Mouse (Mus musculus): ENCODE data around the gene Phf21a. TPM values are rescaled to one million over a fixed set of nuclear protein-coding genes. Genes with fewer than 3 reads are reported as not detected.

Phf21a gene
- polyA plus RNA-seq, 1 experiment from 2014 or later = 40.4 TPM

GRCm38 (mm10) chr2:92386821-92387570 lies 294.1 kb downstream of the Phf21a start:
- Histone ChIP-seq H3K4me1 (peaks cover 42% of the 10 kb centered on the region), H3K4me2 (replicated peaks) (peak overlapping the region; percentile 92), H3K27me3 (no peaks in the 10 kb centered on the region), H3K27ac (no peak overlapping the region), H3K9me3 (replicated peaks) (no peaks in the 10 kb centered on the region), H3K36me3 (peaks cover 57% of the 10 kb centered on the region), H3K9ac (no peak overlapping the region), H3K4me3 (peak overlapping the region; percentile 77; the same call in 1 of the 2 replicates)
- 91% methylated on average over 30 of the region's 30 CpGs for WGBS
- no peak for ATAC-seq (ENCODE audit: low FRiP score)

- Histone ChIP-seq H3K4me3 (peak overlapping the region; percentile 77), H3K4me2 (replicated peaks) (peak overlapping the region; percentile 92), H3K27ac (no peak overlapping the region), H3K9ac (peak overlapping the region; percentile 85), H3K9me3 (replicated peaks) (no peaks in the 10 kb centered on the region), H3K36me3 (peaks cover 51% of the 10 kb centered on the region), H3K4me1 (peaks cover 48% of the 10 kb centered on the region), H3K27me3 (no peaks in the 10 kb centered on the region)
- 71% methylated on average over 4 of the region's 4 CpGs for WGBS
- no peak for ATAC-seq (ENCODE audit: low FRiP score)
These were observed 294.7 kb downstream of the Phf21a start for GRCm38 (mm10) chr2:92387646-92388045.

GRCm38 (mm10) chr2:92388081-92388517 lies 295.2 kb downstream of the Phf21a start:
- Histone ChIP-seq H3K9me3 (replicated peaks) (no peaks in the 10 kb centered on the region), H3K4me3 (peak overlapping the region; percentile 77), H3K4me2 (replicated peaks) (peak overlapping the region; percentile 92), H3K9ac (peak overlapping the region; percentile 85), H3K36me3 (peaks cover 46% of the 10 kb centered on the region), H3K4me1 (peaks cover 53% of the 10 kb centered on the region), H3K27me3 (no peaks in the 10 kb centered on the region), H3K27ac (peak overlapping the region; percentile 86)
- WGBS = 42% methylated on average over 3 of the region's 3 CpGs
- ATAC-seq (ENCODE audit: low FRiP score) = no peak

- peak overlapping the region; percentile 92 for H3K4me2 ChIP-seq (replicated peaks)
- peaks cover 37% of the 10 kb centered on the region for H3K36me3 ChIP-seq
- peaks cover 59% of the 10 kb centered on the region for H3K4me1 ChIP-seq
- peak overlapping the region; percentile 77 for H3K4me3 ChIP-seq
- peak overlapping the region; percentile 85 for H3K9ac ChIP-seq
- H3K27ac ChIP-seq = peak overlapping the region; percentile 86
- H3K27me3 ChIP-seq = no peaks in the 10 kb centered on the region
- ATAC-seq (ENCODE audit: low FRiP score) = peak; percentile 94
- under 1% methylated on average over 53 of the region's 62 CpGs for WGBS
- H3K9me3 ChIP-seq (replicated peaks) = no peaks in the 10 kb centered on the region
These were observed 296.1 kb downstream of the Phf21a start for GRCm38 (mm10) chr2:92388891-92389641.

GRCm38 (mm10) chr2:92389645-92390044 lies 296.7 kb downstream of the Phf21a start:
- Histone ChIP-seq H3K4me2 (replicated peaks) (peak overlapping the region; percentile 92), H3K9me3 (replicated peaks) (no peaks in the 10 kb centered on the region), H3K4me1 (peaks cover 59% of the 10 kb centered on the region), H3K36me3 (peaks cover 31% of the 10 kb centered on the region), H3K9ac (no peak overlapping the region), H3K4me3 (peak overlapping the region; percentile 77), H3K27me3 (no peaks in the 10 kb centered on the region), H3K27ac (peak overlapping the region; percentile 86)
- ATAC-seq (ENCODE audit: low FRiP score) = no peak; the same call in 1 of the 2 replicates
- 2% methylated on average over 10 of the region's 10 CpGs for WGBS

- H3K9me3 ChIP-seq (replicated peaks) = no peaks in the 10 kb centered on the region
- no peaks in the 10 kb centered on the region for H3K27me3 ChIP-seq
- no peak for ATAC-seq (ENCODE audit: low FRiP score)
- peaks cover 59% of the 10 kb centered on the region for H3K4me1 ChIP-seq
- no peak overlapping the region for H3K4me3 ChIP-seq
- H3K27ac ChIP-seq = peak overlapping the region; percentile 86
- 81% methylated on average over 6 of the region's 6 CpGs for WGBS
- peaks cover 24% of the 10 kb centered on the region for H3K36me3 ChIP-seq
- H3K9ac ChIP-seq = peak overlapping the region; percentile 43; the same call in 1 of the 2 replicates
- peak overlapping the region; percentile 92 for H3K4me2 ChIP-seq (replicated peaks)
These were observed 297.5 kb downstream of the Phf21a start for GRCm38 (mm10) chr2:92390206-92390930.

- peak overlapping the region; percentile 94; the same call in 1 of the 2 replicates for H3K27ac ChIP-seq
- H3K9ac ChIP-seq = peak overlapping the region; percentile 71
- H3K36me3 ChIP-seq = peaks cover 16% of the 10 kb centered on the region
- H3K4me1 ChIP-seq = peaks cover 59% of the 10 kb centered on the region
- no peaks in the 10 kb centered on the region for H3K27me3 ChIP-seq
- H3K4me3 ChIP-seq = 0 out of 2 replicates have a peak overlapping the region, but pooled peaks have one; percentile 35
- H3K4me2 ChIP-seq (replicated peaks) = peak overlapping the region; percentile 67
- WGBS = 88% methylated on average over 8 of the region's 8 CpGs
- no peak for ATAC-seq (ENCODE audit: low FRiP score)
- H3K9me3 ChIP-seq (replicated peaks) = no peaks in the 10 kb centered on the region
These were observed 298.2 kb downstream of the Phf21a start for GRCm38 (mm10) chr2:92391116-92391515.

GRCm38 (mm10) chr2:92391703-92392317 lies 298.9 kb downstream of the Phf21a start:
- peak; percentile 0; the same call in 1 of the 2 replicates for ATAC-seq (ENCODE audit: low FRiP score)
- peaks cover 59% of the 10 kb centered on the region for H3K4me1 ChIP-seq
- WGBS = 19% methylated on average over 11 of the region's 11 CpGs

GRCm38 (mm10) chr2:92392318-92393264 lies 299.7 kb downstream of the Phf21a start:
- H3K4me2 ChIP-seq (replicated peaks) = peak overlapping the region; percentile 67
- H3K4me1 ChIP-seq = peaks cover 62% of the 10 kb centered on the region
- H3K36me3 ChIP-seq = 0 out of 2 replicates have a peak, but pooled peaks cover 5% of the 10 kb centered on the region
- H3K27me3 ChIP-seq = no peaks in the 10 kb centered on the region
- no peaks in the 10 kb centered on the region for H3K9me3 ChIP-seq (replicated peaks)
- peak overlapping the region; percentile 94 for H3K27ac ChIP-seq
- H3K4me3 ChIP-seq = peak overlapping the region; percentile 35
- ATAC-seq (ENCODE audit: low FRiP score) = peak; percentile 3; the same call in 1 of the 2 replicates
- peak overlapping the region; percentile 71 for H3K9ac ChIP-seq
- 5% methylated on average over 26 of the region's 26 CpGs for WGBS

More at GRCm38 (mm10) chr2:92391703-92392317, 298.9 kb downstream of the Phf21a start:
- Histone ChIP-seq H3K9me3 (replicated peaks) (no peaks in the 10 kb centered on the region), H3K27me3 (no peaks in the 10 kb centered on the region), H3K4me3 (peak overlapping the region; percentile 35), H3K4me2 (replicated peaks) (peak overlapping the region; percentile 67), H3K36me3 (peaks cover 10% of the 10 kb centered on the region), H3K27ac (peak overlapping the region; percentile 94), H3K9ac (peak overlapping the region; percentile 71)

- Histone ChIP-seq H3K4me1 (peaks cover 67% of the 10 kb centered on the region), H3K27me3 (no peaks in the 10 kb centered on the region), H3K9ac (no peak overlapping the region), H3K4me3 (no peak overlapping the region), H3K36me3 (0 out of 2 replicates have a peak, but pooled peaks cover 4% of the 10 kb centered on the region), H3K27ac (no peak overlapping the region), H3K4me2 (replicated peaks) (no peak overlapping the region), H3K9me3 (replicated peaks) (no peaks in the 10 kb centered on the region)
- ATAC-seq (ENCODE audit: low FRiP score) = no peak
- 89% methylated on average over 3 of the region's 3 CpGs for WGBS
These were observed 302.6 kb downstream of the Phf21a start for GRCm38 (mm10) chr2:92395535-92395934.

Measured in hindbrain, embryonic 12.5 days (tissue).